Mouse (Mus musculus) cerebellum, adult 2 months (tissue): ENCODE data around the gene Fgfr2. TPM values are rescaled to one million over a fixed set of nuclear protein-coding genes. Genes with fewer than 3 reads are reported as not detected.

Experiments
- DNase-seq, 2 experiments: peaks; one replicate each; pipeline ENCODE4 v3.0.0; 2021
- H3K27ac ChIP-seq: fragments of 200-500 bp; 2 replicates; pipeline ENCODE4 v1.5.1; 2012; ENCODE audit warnings: low read length, control low read depth, inconsistent platforms; ENCODE audit not compliant: insufficient read depth
- H3K27me3 ChIP-seq: fragments of 200-500 bp; 2 replicates; pipeline ENCODE4 v1.6.1; 2012; ENCODE audit warnings: inconsistent platforms, mild to moderate bottlenecking, low read length, moderate library complexity; ENCODE audit not compliant: control insufficient read depth, insufficient read depth
- H3K4me1 ChIP-seq: fragments of 200-500 bp; 2 replicates; pipeline ENCODE4 v1.6.1; 2011; ENCODE audit warnings: low read length; ENCODE audit not compliant: control insufficient read depth, insufficient read depth
- H3K4me3 ChIP-seq: fragments of 200-500 bp; replicated peaks from 2 replicates; pipeline ENCODE3; 2011; ENCODE audit warnings: mild to moderate bottlenecking, low read depth, low read length, control low read depth; ENCODE audit not compliant: insufficient read depth
- CTCF ChIP-seq: fragments of 200-500 bp; IDR thresholded peaks from 2 replicates; pipeline ENCODE4 v1.5.1; 2011; ENCODE audit warnings: low read depth, mild to moderate bottlenecking, control low read depth, low read length, moderate library complexity, borderline replicate concordance; ENCODE audit not compliant: insufficient read depth
- POLR2A ChIP-seq: fragments of 200-500 bp; IDR thresholded peaks from 2 replicates; pipeline ENCODE4 v1.6.1; 2011; ENCODE audit warnings: low read length, control low read depth, borderline replicate concordance; ENCODE audit not compliant: insufficient read depth
- WGBS: fragments of 180-500 bp; shearing (Covaris S2); methylation state at CpG from one replicate; pipeline ENCODE4 v1.1.7; 2018; 5-methylcytosine and 5-hydroxymethylcytosine counted together
- polyA plus RNA-seq: library from polyadenylated mRNA; depleted of rRNA; stranded (reverse); fragments of >200 nt; gene quantifications from 2 replicates; pipeline ENCODE4 v1.2.3, GENCODE M21; 2012

The Fgfr2 gene
- polyA plus RNA-seq, 1 experiment: 95.3 TPM

DNA sequence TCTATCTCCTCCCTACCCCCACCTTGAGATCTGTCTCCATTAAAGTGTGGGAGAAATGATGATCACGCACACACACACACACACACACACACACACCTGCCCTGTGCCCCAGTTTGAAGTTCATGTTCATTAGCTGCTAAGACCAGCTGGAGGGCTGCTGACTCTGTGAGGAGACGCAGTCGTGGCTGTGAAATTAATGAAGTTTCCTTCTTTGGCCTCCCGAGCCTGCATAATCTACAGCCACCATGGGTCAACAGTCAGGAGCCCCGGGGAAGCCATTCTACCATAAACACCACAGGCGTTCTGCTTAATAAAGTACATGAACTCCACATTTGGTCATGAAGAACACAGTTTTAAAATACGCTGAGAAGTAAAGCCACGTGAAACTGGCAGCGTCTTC, 706.3 kb downstream of the Fgfr2 start:
- peaks cover 7% of the 10 kb centered on the region for H3K4me1 ChIP-seq
- no peak for DNase-seq
- no peaks in the 10 kb centered on the region for H3K27me3 ChIP-seq
- no peak overlapping the region for H3K4me3 ChIP-seq
- H3K27ac ChIP-seq: no peak overlapping the region
- TF ChIP-seq CTCF (no peak), POLR2A (no peak)
- WGBS: 73% methylated on average over 9 of the region's 9 CpGs

DNA sequence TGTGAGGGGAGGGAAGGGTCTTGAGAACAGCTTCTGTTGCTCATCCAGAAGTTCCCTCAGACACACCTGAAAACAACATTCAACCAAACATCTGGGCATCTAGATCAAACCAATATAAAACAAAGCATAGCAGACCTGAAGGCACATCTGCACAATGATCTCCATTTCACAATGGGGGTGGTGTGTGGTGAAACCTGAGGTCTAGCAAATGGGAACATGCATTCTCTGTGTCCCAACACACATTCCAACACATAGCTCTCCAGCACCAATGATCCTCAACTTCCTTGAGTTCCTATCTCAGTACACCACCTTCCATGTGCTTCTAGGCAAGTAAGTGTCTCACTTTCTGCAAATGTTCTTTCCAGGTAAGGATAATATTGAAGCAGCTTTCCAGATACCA, 707.3 kb downstream of the Fgfr2 start:
- H3K27me3 ChIP-seq: no peaks in the 10 kb centered on the region
- H3K4me1 ChIP-seq: peaks cover 11% of the 10 kb centered on the region
- no peak for TF ChIP-seq CTCF
- no peak overlapping the region for H3K27ac ChIP-seq
- no peak for DNase-seq
- no peak overlapping the region for H3K4me3 ChIP-seq

DNA sequence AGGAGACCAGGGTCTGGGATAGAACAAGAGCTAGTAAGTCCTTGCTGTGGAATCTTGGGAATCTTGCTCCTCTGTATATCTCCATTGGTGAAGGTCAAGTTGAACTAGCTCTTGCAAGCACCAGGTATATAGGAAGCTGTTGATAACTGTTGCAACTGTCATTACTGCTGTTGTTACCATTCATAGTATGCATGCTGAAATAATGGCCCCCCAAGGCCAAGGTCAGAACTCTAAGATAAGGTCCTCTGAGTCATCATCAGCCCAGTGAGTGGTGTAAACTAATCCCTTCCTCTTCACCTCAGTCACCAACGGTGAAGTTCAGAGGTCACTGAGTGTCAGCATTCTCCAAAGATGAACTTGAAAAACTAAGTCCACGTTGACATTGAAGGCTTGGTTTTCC, 710.6 kb downstream of the Fgfr2 start:
- TF ChIP-seq CTCF: no peak
- no peak for TF ChIP-seq POLR2A
- 84% methylated on average over 2 of the region's 2 CpGs for WGBS
- Histone ChIP-seq H3K4me1 (peaks cover 11% of the 10 kb centered on the region; the same call in 1 of the 2 replicates), H3K27ac (no peak overlapping the region), H3K4me3 (no peak overlapping the region), H3K27me3 (no peaks in the 10 kb centered on the region)
- no peak for DNase-seq

DNA sequence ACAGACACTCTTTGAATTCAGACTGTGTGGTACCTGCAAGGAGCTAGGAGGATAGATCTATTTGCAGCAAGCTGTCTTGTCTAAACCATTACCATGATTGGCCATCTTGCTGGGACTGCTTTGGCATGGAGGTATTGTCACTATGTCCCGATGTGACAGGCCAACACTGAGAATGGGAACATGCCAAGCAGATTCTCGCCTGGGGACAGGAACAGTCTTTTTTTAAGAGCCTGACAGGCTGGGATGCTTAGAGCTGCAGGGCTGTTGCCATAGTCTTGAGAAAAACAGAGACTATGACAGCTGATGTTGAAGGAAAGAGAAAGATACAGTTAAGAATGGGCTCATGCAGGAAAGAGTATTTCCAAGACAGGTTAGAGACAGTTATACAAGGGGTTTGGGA, 711.4 kb downstream of the Fgfr2 start:
- no peak for TF ChIP-seq POLR2A
- Histone ChIP-seq H3K27me3 (no peaks in the 10 kb centered on the region), H3K27ac (no peak overlapping the region), H3K4me3 (no peak overlapping the region), H3K4me1 (peaks cover 11% of the 10 kb centered on the region; the same call in 1 of the 2 replicates)
- DNase-seq: peak; percentile 23 to 48
- 12% methylated on average over 2 of the region's 2 CpGs for WGBS

DNA sequence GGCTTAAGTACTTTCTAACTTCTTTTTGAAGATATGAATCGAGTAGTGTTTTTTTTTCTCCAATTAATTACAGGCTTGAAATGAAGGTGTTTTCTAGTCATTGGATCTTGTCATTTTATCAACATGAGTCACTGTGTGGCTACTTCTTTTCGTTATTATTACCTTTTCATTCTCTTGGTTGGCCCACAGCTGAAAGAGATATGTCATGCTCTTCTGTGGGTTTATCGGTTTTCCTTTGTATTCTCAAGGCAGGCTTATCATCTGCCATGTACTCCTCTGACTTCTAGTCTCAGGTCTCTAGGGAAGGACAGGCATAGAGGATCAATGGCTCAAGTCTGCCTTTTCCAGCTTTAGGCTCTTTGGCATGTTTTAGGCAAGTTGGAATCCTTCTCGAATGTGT, 712.2 kb downstream of the Fgfr2 start:
- H3K27ac ChIP-seq: no peak overlapping the region
- H3K4me3 ChIP-seq: no peak overlapping the region
- peaks cover 11% of the 10 kb centered on the region; the same call in 1 of the 2 replicates for H3K4me1 ChIP-seq
- H3K27me3 ChIP-seq: no peaks in the 10 kb centered on the region
- TF ChIP-seq POLR2A (no peak), CTCF (no peak)
- 88% methylated on average over 4 of the region's 4 CpGs for WGBS
- no peak for DNase-seq

DNA sequence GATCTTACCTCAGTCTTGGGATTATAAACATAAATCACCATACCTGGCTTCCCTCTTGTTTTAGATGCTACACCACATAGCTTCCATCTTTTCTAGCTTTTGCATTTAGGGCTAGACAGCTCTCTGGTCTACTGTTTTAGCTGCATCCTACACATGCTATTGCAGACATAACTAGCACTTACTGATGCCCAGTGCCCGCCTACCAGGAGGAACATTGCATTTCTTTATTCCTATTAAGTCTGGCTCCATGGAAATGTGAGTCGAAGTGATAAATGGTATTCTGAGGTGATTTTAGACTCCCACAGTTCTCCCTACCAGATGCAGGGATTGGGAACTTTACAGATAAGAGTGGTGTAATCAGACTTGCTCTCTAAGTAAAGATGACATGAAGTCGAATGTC, 713.3 kb downstream of the Fgfr2 start:
- Histone ChIP-seq H3K27me3 (no peaks in the 10 kb centered on the region), H3K4me1 (peaks cover 11% of the 10 kb centered on the region; the same call in 1 of the 2 replicates), H3K4me3 (no peak overlapping the region), H3K27ac (no peak overlapping the region)
- DNase-seq: no peak
- 91% methylated on average over 3 of the region's 3 CpGs for WGBS
- TF ChIP-seq CTCF (no peak), POLR2A (no peak)

DNA sequence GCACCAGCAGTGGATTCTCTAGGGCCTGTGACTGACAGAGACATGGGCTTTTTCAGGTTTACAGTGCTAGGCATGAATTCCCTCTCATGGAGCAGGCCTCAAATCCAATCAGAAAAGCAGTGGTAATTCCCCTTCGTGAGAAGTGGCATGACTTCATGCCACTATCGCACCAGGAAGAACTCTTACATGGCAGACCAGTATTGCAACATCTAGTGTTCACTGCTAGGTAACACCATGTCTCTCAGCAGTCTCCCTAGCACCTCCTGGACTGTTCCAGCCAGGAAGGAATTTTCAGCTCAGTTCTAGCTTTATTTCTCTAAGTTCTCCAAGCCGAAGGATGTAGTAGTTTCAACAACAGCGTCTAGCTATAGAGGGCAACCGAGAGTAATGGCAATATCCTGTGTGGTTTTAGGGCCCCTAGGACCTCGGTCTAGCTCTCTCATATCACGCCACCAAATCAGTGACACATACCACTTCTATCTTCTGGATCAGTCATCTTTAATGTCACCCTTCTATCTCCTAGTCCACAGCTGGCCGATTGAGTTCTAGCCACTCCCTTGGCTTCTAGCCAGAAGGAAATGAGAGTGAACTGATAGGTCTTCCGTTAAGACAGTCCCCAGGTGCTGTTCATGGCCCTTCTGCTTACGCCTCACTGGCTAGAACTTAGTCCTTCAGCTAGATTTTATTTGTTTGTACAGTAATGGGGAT, 720.6 kb downstream of the Fgfr2 start:
- Histone ChIP-seq H3K27ac (no peak overlapping the region), H3K4me1 (no peaks in the 10 kb centered on the region), H3K27me3 (no peaks in the 10 kb centered on the region), H3K4me3 (no peak overlapping the region)
- TF ChIP-seq POLR2A (no peak), CTCF (no peak)
- 82% methylated on average over 10 of the region's 10 CpGs for WGBS
- DNase-seq: no peak

DNA sequence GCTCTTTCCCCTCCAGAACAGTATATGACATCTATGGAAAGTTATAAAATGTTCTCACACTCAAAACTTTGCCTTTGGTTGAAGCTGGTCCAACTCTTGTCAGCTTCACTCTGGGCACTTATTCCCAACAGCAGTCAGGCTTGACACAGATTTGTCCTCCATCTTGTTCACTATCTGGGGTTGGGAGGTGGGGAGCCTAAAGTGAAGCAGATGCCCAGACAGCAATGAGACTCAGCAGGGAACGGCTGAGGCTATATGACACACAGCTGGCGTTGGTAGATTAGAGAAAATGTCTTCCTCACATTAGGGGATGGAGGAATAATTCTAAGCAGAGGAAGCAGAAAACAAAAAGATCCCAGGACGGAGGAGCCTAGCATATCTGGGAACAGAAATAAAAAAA, 724.7 kb downstream of the Fgfr2 start:
- H3K27ac ChIP-seq: no peak overlapping the region
- H3K4me3 ChIP-seq: no peak overlapping the region
- H3K4me1 ChIP-seq: no peaks in the 10 kb centered on the region
- 66% methylated on average over 3 of the region's 3 CpGs for WGBS
- H3K27me3 ChIP-seq: no peaks in the 10 kb centered on the region
- DNase-seq: no peak
- TF ChIP-seq POLR2A (no peak), CTCF (no peak)
